Mouse (Mus musculus) cerebellum, adult 8-10 months (tissue): Measurements from ENCODE around the gene Gm29554.
"Not testable (repeated sequence)": the region's sequence is repeated elsewhere in the genome, so short reads cannot be mapped to it uniquely, and the experiment has no call there.

Experiments
- DNase-seq: peaks from one replicate; pipeline ENCODE4 v3.0.0; 2022

Gm29554 gene

GRCm38 (mm10) chrY:12273632-12274031, at the start of gene Gm29554:
Gm29554 (plus strand) TSS chrY:12273932.
- DNase-seq, result not testable (repeated sequence)
